ENCODE assay signal across 17 mouse cellular contexts in genomic region chr8:88795896-88796295, GRCm38 (mm10).
"Had no signal": no experiment of that assay in that cellular context is flagged by ENCODE, and none has a peak within 500 bp of the region (broad histone marks: within the 10 kb centered on the region; RNA-seq: fewer than 3 reads in every experiment).

No protein-coding gene starts in this region.

- H3K4me1 ChIP-seq: kidney, embryonic 15.5 days; limb, embryonic 15.5 days had no signal

- H3K36me3 ChIP-seq: kidney, embryonic 15.5 days; limb, embryonic 12.5 days; limb, embryonic 15.5 days; midbrain, embryonic 13.5 days; neural tube, embryonic 13.5 days had no signal

- H3K9ac ChIP-seq: kidney, embryonic 15.5 days; limb, embryonic 12.5 days; limb, embryonic 15.5 days; liver, embryonic 14.5 days; liver, postnatal 0 days; lung, embryonic 14.5 days; midbrain, embryonic 13.5 days; neural tube, embryonic 13.5 days had no signal

- DNase-seq: kidney, postnatal 10 days; kidney, postnatal 36 days; layer of hippocampus, postnatal 36 days; left cerebral cortex, postnatal 4 days; liver, postnatal 0 days; lung, embryonic 14.5 days; retina, postnatal 1 day; thymus, postnatal 25 days had no signal

- H3K9me3 ChIP-seq: kidney, embryonic 15.5 days; limb, embryonic 12.5 days; limb, embryonic 15.5 days; midbrain, embryonic 13.5 days; neural tube, embryonic 13.5 days had no signal

- H3K27ac ChIP-seq: kidney, embryonic 15.5 days; limb, embryonic 12.5 days; limb, embryonic 15.5 days; liver, embryonic 14.5 days; macrophage; midbrain, embryonic 13.5 days; neural tube, embryonic 13.5 days had no signal

- H3K27me3 ChIP-seq: kidney, embryonic 15.5 days; limb, embryonic 12.5 days; limb, embryonic 15.5 days; midbrain, embryonic 13.5 days; neural tube, embryonic 13.5 days had no signal

- H3K4me3 ChIP-seq: kidney, embryonic 15.5 days; limb, embryonic 12.5 days; limb, embryonic 15.5 days; midbrain, embryonic 13.5 days; myocyte; neural tube, embryonic 13.5 days had no signal

- H3K4me2 ChIP-seq: kidney, embryonic 15.5 days; limb, embryonic 12.5 days; limb, embryonic 15.5 days; liver, embryonic 11.5 days; lung, embryonic 14.5 days; midbrain, embryonic 13.5 days; neural tube, embryonic 13.5 days had no signal
